Mouse (Mus musculus): Measurements from ENCODE around the gene Ccdc70.

GRCm38 (mm10) chr8:21969475-21969874, at the start of gene Ccdc70:
- TF ChIP-seq POLR2A (IDR thresholded peaks at IDR 0.05; ENCODE audit: borderline replicate concordance, extremely low read depth, insufficient read depth, insufficient read length, poor library complexity, severe bottlenecking) (no peak), CTCF (IDR thresholded peaks at IDR 0.05; ENCODE audit: borderline replicate concordance, extremely low read depth, insufficient read depth, insufficient read length) (no peak)

All from brain, embryonic 14.5 days (tissue).